Mouse (Mus musculus) CH12.LX (cell line): ENCODE measurements at regions not wholly inside any gene's neighbourhood (a gene's known extent, or its start where the extent isn't known, plus 50 kb on each side); places are given as distances from the start of the nearest gene placed in this dataset.

Experiments used
- CHD1 ChIP-seq: IDR thresholded peaks from 2 replicates; pipeline ENCODE4 v1.6.1; 2012; ENCODE audit warnings: low read depth, low read length, improper control_type of control experiment, inconsistent platforms
- CHD2 ChIP-seq: IDR thresholded peaks from 2 replicates; pipeline ENCODE4 v1.6.1; 2011; ENCODE audit warnings: low read length, improper control_type of control experiment
- CTCF ChIP-seq, 2 experiments: IDR thresholded peaks in 1 of 2; conservative IDR thresholded peaks in 1 of 2; 2 replicates each; pipeline ENCODE4 v1.5.1; 2011 to 2012; ENCODE audit warnings: low read depth in 2 of 2, low read length in 2 of 2, improper control_type of control experiment in 1 of 2, inconsistent platforms in 1 of 2, mild to moderate bottlenecking in 1 of 2, moderate library complexity in 1 of 2
- ETS1 ChIP-seq: conservative IDR thresholded peaks from 2 replicates; pipeline ENCODE4 v1.6.1; 2012; ENCODE audit warnings: low read depth, mild to moderate bottlenecking, inconsistent platforms, low read length, improper control_type of control experiment, moderate library complexity
- MAFK ChIP-seq: IDR thresholded peaks from 2 replicates; pipeline ENCODE4 v1.6.1; 2011; ENCODE audit warnings: low read length, improper control_type of control experiment; ENCODE audit not compliant: insufficient replicate concordance
- MAX ChIP-seq: IDR thresholded peaks from 2 replicates; pipeline ENCODE4 v1.6.1; 2011; ENCODE audit warnings: low read length, improper control_type of control experiment
- NRF1 ChIP-seq: IDR thresholded peaks from 2 replicates; pipeline ENCODE4 v1.6.1; 2014; ENCODE audit warnings: low read depth, mild to moderate bottlenecking, inconsistent platforms, low read length, improper control_type of control experiment, moderate library complexity
- POLR2A ChIP-seq: IDR thresholded peaks from 2 replicates; pipeline ENCODE4 v1.6.1; 2011; ENCODE audit warnings: low read depth, mild to moderate bottlenecking, improper control_type of control experiment, low read length
- RAD21 ChIP-seq: IDR thresholded peaks from 2 replicates; pipeline ENCODE4 v1.6.1; 2011; ENCODE audit warnings: low read depth, mild to moderate bottlenecking, low read length, improper control_type of control experiment, moderate library complexity

- TF ChIP-seq CTCF (conservative IDR thresholded peaks at IDR 0.05 in 1 of 2, IDR thresholded peaks at IDR 0.05 in 1 of 2; ENCODE audit: low read depth in 2 of 2, low read length in 2 of 2) (no peak), NRF1 (no peak), RAD21 (no peak), CHD1 (no peak), CHD2 (no peak), ETS1 (no peak), POLR2A (no peak), MAFK (no peak), MAX (no peak)
Observed at GRCm38 (mm10) chr3:130977921-130978700, 132.2 kb upstream of the Lef1 start.
